Mouse (Mus musculus): ENCODE data around the gene Mtmr11.

The Mtmr11 gene

GRCm38 (mm10) chr3:96161869-96162840 lies at the start of gene Mtmr11:
TSS of gene Mtmr11 (plus strand) at chr3:96162004.
- DNase-seq (ENCODE audit: extremely low read depth, low read depth, low spot score) = no peak

- no peak for DNase-seq (ENCODE audit: extremely low read depth, low read depth, low spot score)
Measured at GRCm38 (mm10) chr3:96113251-96113650, 48.6 kb upstream of the Mtmr11 start.

GRCm38 (mm10) chr3:96118142-96118541 lies 43.7 kb upstream of the Mtmr11 start:
- no peak for DNase-seq (ENCODE audit: extremely low read depth, low read depth, low spot score)

GRCm38 (mm10) chr3:96118702-96119101 lies 43.1 kb upstream of the Mtmr11 start:
- no peak for DNase-seq (ENCODE audit: extremely low read depth, low read depth, low spot score)

- DNase-seq (ENCODE audit: extremely low read depth, low read depth, low spot score) = no peak
Measured at GRCm38 (mm10) chr3:96124235-96124634, 37.6 kb upstream of the Mtmr11 start.

GRCm38 (mm10) chr3:96128128-96128527 lies 33.7 kb upstream of the Mtmr11 start:
- DNase-seq (ENCODE audit: extremely low read depth, low read depth, low spot score) = no peak

- no peak for DNase-seq (ENCODE audit: extremely low read depth, low read depth, low spot score)
Measured at GRCm38 (mm10) chr3:96132478-96132877, 29.3 kb upstream of the Mtmr11 start.

GRCm38 (mm10) chr3:96133327-96133905 lies 28.4 kb upstream of the Mtmr11 start:
- DNase-seq (ENCODE audit: extremely low read depth, low read depth, low spot score) = no peak

- no peak for DNase-seq (ENCODE audit: extremely low read depth, low read depth, low spot score)
Measured at GRCm38 (mm10) chr3:96135011-96135410, 26.8 kb upstream of the Mtmr11 start.

- DNase-seq (ENCODE audit: extremely low read depth, low read depth, low spot score) = no peak
Measured at GRCm38 (mm10) chr3:96147950-96148349, 13.9 kb upstream of the Mtmr11 start.

GRCm38 (mm10) chr3:96151836-96152235 lies 10.0 kb upstream of the Mtmr11 start:
- no peak for DNase-seq (ENCODE audit: extremely low read depth, low read depth, low spot score)

GRCm38 (mm10) chr3:96152611-96153010 lies 9.2 kb upstream of the Mtmr11 start:
- no peak for DNase-seq (ENCODE audit: extremely low read depth, low read depth, low spot score)

- DNase-seq (ENCODE audit: extremely low read depth, low read depth, low spot score) = no peak
Measured at GRCm38 (mm10) chr3:96155501-96155900, 6.3 kb upstream of the Mtmr11 start.

GRCm38 (mm10) chr3:96159820-96160219 lies 2.0 kb upstream of the Mtmr11 start:
- no peak for DNase-seq (ENCODE audit: extremely low read depth, low read depth, low spot score)

- DNase-seq (ENCODE audit: extremely low read depth, low read depth, low spot score) = no peak
Measured at GRCm38 (mm10) chr3:96160222-96160802, 1.5 kb upstream of the Mtmr11 start.

GRCm38 (mm10) chr3:96160803-96161516 lies 844 bp upstream of the Mtmr11 start:
- no peak for DNase-seq (ENCODE audit: extremely low read depth, low read depth, low spot score)

- DNase-seq (ENCODE audit: extremely low read depth, low read depth, low spot score) = no peak
Measured at GRCm38 (mm10) chr3:96163040-96163439, 1.2 kb downstream of the Mtmr11 start.

GRCm38 (mm10) chr3:96168466-96169158 lies 6.8 kb downstream of the Mtmr11 start:
- DNase-seq (ENCODE audit: extremely low read depth, low read depth, low spot score) = no peak

GRCm38 (mm10) chr3:96170276-96170675 lies 8.5 kb downstream of the Mtmr11 start:
- DNase-seq (ENCODE audit: extremely low read depth, low read depth, low spot score) = no peak

- no peak for DNase-seq (ENCODE audit: extremely low read depth, low read depth, low spot score)
Measured at GRCm38 (mm10) chr3:96170976-96171545, 9.3 kb downstream of the Mtmr11 start.

Measured in fat pad, adult 2 months (tissue).